Mouse (Mus musculus) neural tube, embryonic 15.5 days (tissue): ENCODE data around the gene Clip2. TPM values are rescaled to one million over a fixed set of nuclear protein-coding genes. Genes with fewer than 3 reads are reported as not detected.
A peak's percentile ranks its signal among the peaks of the same experiment; 100 is the strongest.

Experiments used
- ATAC-seq: fragments of 200-750 bp; cut with Nextera tagmentation; 2 replicates; pipeline ENCODE4 v1.8.0; 2017; ENCODE audit warnings: mild to moderate bottlenecking, moderate TSS enrichment, moderate library complexity; ENCODE audit not compliant: low FRiP score
- H3K27ac ChIP-seq: fragments of 300-500 bp; sonication (generic); replicated peaks from 2 replicates; pipeline ENCODE4 v1.5.1; 2015; ENCODE audit warnings: mild to moderate bottlenecking, inconsistent platforms
- H3K27me3 ChIP-seq: fragments of 300-500 bp; sonication (generic); replicated peaks from 2 replicates; pipeline ENCODE4 v1.6.1; 2015; ENCODE audit warnings: inconsistent platforms
- H3K36me3 ChIP-seq: fragments of 300-500 bp; sonication (generic); 2 replicates; pipeline ENCODE4 v1.6.1; 2015; ENCODE audit warnings: inconsistent platforms
- H3K4me1 ChIP-seq: fragments of 300-500 bp; sonication (generic); 2 replicates; pipeline ENCODE4 v1.6.1; 2015; ENCODE audit warnings: inconsistent platforms
- H3K4me2 ChIP-seq: fragments of 300-500 bp; sonication (generic); 2 replicates; pipeline ENCODE4 v1.6.1; 2015; ENCODE audit warnings: inconsistent platforms, mild to moderate bottlenecking, moderate library complexity
- H3K4me3 ChIP-seq: fragments of 300-500 bp; sonication (generic); replicated peaks from 2 replicates; pipeline ENCODE4 v1.5.1; 2015; ENCODE audit warnings: mild to moderate bottlenecking, inconsistent platforms
- H3K9ac ChIP-seq: fragments of 300-500 bp; sonication (generic); replicated peaks from 2 replicates; pipeline ENCODE4 v1.6.1; 2015; ENCODE audit warnings: mild to moderate bottlenecking, inconsistent platforms
- H3K9me3 ChIP-seq: fragments of 300-500 bp; sonication (generic); replicated peaks from 2 replicates; pipeline ENCODE4 v1.6.1; 2016; ENCODE audit warnings: inconsistent platforms
- WGBS: fragments of 180-500 bp; shearing (Covaris S2); methylation state at CpG from one replicate; pipeline ENCODE4 v1.1.7; 2015; ENCODE audit warnings: mixed read lengths; 5-methylcytosine and 5-hydroxymethylcytosine counted together
- polyA plus RNA-seq: library from polyadenylated mRNA; unstranded; fragments of >200 nt; fragmentation: Nextera tagmentation; extraction: Ambion mirVana; gene quantifications from 2 replicates; pipeline ENCODE4 v1.2.1, GENCODE M21; 2015

Gene Clip2
- polyA plus RNA-seq, 1 experiment from 2014 or later = 12.1 TPM

DNA sequence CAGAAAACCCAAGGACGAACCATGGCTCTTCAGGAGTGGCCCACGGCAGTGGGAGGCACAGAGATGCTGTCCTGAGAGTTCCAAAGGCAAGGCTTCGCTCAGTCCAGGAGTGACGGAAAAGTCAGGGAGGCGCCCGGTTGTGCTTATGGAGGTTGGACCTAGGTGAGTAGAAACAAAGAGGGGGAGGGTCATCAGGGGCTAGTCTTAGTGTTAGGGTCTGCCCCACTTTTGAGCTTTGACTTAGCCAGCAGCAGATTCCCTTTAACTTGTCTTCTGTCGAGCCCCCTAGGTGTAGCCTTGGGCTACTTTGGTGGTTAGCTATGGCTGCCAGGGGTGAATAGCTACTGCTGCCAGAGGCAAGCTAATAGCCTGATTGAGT is 7.8 kb upstream of the Clip2 start, which contains the start of gene Syna:
Gene Syna, minus strand, starts transcription at position 101 of the 379 bp plus-strand sequence.
- Histone ChIP-seq H3K4me3 (no peak within 1 kb of the TSS), H3K4me2 (no peak within 1 kb of the TSS), H3K4me1 (peaks cover 9% of the 10 kb centered on the region), H3K27ac (no peak within 1 kb of the TSS), H3K27me3 (no peaks in the 10 kb centered on the region), H3K36me3 (no peaks in the 10 kb centered on the region), H3K9me3 (no peaks in the 10 kb centered on the region), H3K9ac (no peak within 1 kb of the TSS)
- WGBS = 93% methylated on average over 7 of the region's 7 CpGs
- ATAC-seq = no peak

- H3K9ac ChIP-seq = no peak overlapping the region
- H3K4me3 ChIP-seq = peak overlapping the region; percentile 5; the same call in 1 of the 2 replicates
- no peaks in the 10 kb centered on the region for H3K9me3 ChIP-seq
- H3K4me1 ChIP-seq = peaks cover 30% of the 10 kb centered on the region
- peak overlapping the region; percentile 44 for H3K4me2 ChIP-seq
- no peak overlapping the region; the same call in 1 of the 2 replicates for H3K27ac ChIP-seq
- no peak for ATAC-seq
- WGBS = 13% methylated on average over 20 of the region's 20 CpGs
- no peaks in the 10 kb centered on the region for H3K36me3 ChIP-seq
- H3K27me3 ChIP-seq = no peaks in the 10 kb centered on the region
Measured at GRCm38 (mm10) chr5:134555463-134556164, 3.4 kb upstream of the Clip2 start.

DNA sequence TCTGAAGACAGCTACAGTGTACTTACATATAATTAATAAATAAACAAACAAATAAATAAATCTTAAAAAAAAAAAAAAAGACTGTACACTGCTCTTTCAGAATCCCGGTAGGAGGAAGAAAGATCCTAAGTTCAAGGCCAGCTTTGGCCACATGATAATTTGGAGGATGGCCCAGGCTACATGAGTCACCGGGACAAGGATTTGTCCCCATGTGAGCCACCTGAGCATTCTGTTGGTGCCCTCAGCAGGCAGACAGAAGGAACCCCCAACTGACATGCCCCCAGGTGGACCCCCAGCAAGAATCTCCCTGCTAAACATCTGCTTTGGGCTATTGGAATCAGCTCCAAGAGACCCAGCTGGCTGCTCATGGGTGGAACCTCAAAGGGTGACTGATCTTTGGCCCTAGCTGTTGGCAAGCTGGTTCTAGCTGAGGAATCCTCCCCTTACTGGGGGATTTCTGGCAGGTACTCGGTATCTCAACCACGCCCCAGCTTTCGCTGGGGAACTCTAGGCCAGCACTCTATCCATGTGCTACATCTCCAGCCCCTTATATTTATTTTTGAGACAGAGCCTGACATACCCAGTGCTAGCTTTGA is 1.8 kb upstream of the Clip2 start:
- peaks cover 46% of the 10 kb centered on the region for H3K4me1 ChIP-seq
- H3K9me3 ChIP-seq = no peaks in the 10 kb centered on the region
- 91% methylated on average over 5 of the region's 5 CpGs for WGBS
- H3K9ac ChIP-seq = no peak overlapping the region
- no peak overlapping the region for H3K4me3 ChIP-seq
- no peaks in the 10 kb centered on the region for H3K27me3 ChIP-seq
- no peak overlapping the region for H3K27ac ChIP-seq
- H3K36me3 ChIP-seq = no peaks in the 10 kb centered on the region
- no peak overlapping the region for H3K4me2 ChIP-seq
- no peak for ATAC-seq

GRCm38 (mm10) chr5:134551233-134552109 is 763 bp downstream of the Clip2 start:
- Histone ChIP-seq H3K9ac (peak overlapping the region; percentile 93), H3K27me3 (no peaks in the 10 kb centered on the region), H3K4me3 (peak overlapping the region; percentile 84), H3K36me3 (no peaks in the 10 kb centered on the region), H3K4me1 (peaks cover 69% of the 10 kb centered on the region), H3K9me3 (no peaks in the 10 kb centered on the region), H3K27ac (peak overlapping the region; percentile 98), H3K4me2 (peak overlapping the region; percentile 89)
- ATAC-seq = peak; percentile 66
- WGBS = under 1% methylated on average over 52 of the region's 52 CpGs

- Histone ChIP-seq H3K4me2 (peak overlapping the region; percentile 89), H3K9ac (peak overlapping the region; percentile 93), H3K27me3 (no peaks in the 10 kb centered on the region), H3K9me3 (no peaks in the 10 kb centered on the region), H3K27ac (peak overlapping the region; percentile 98), H3K4me1 (peaks cover 74% of the 10 kb centered on the region), H3K36me3 (no peaks in the 10 kb centered on the region), H3K4me3 (peak overlapping the region; percentile 84)
- no peak; the same call in 1 of the 2 replicates for ATAC-seq
- WGBS = 5% methylated on average over 6 of the region's 6 CpGs
Measured at GRCm38 (mm10) chr5:134550836-134551232, 1.4 kb downstream of the Clip2 start.

GRCm38 (mm10) chr5:134549640-134550168 is 2.5 kb downstream of the Clip2 start:
- peaks cover 70% of the 10 kb centered on the region for H3K4me1 ChIP-seq
- WGBS = 92% methylated on average over 3 of the region's 3 CpGs
- peak overlapping the region; percentile 84 for H3K4me3 ChIP-seq

DNA sequence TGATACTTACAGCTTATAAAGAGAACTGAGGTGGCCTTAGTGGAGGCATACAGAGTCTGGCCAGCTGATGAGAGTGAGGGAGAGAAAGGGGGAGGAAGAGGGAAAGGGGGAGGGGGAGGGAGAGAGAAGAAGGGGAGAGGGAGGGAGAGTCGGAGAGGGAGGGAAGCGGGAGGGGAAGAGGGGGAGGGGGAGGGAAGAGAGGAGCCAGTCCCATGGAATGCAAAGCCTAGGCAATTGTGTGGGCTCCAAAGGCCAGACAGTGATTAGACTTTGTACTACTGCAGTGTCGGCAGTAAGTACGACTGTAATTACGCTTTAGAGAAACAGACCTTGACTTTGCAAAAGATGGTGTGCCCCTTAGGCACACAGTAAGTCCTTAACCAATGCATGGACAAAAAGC is 3.9 kb downstream of the Clip2 start:
- Histone ChIP-seq H3K9ac (peak overlapping the region; percentile 11; the same call in 1 of the 2 replicates), H3K4me1 (peaks cover 73% of the 10 kb centered on the region), H3K9me3 (no peaks in the 10 kb centered on the region), H3K4me3 (peak overlapping the region; percentile 2; the same call in 1 of the 2 replicates), H3K27me3 (no peaks in the 10 kb centered on the region), H3K4me2 (peak overlapping the region; percentile 28; the same call in 1 of the 2 replicates), H3K27ac (no peak overlapping the region; the same call in 1 of the 2 replicates), H3K36me3 (0 out of 2 replicates have a peak, but pooled peaks cover 4% of the 10 kb centered on the region)
- WGBS = 36% methylated on average over 5 of the region's 5 CpGs
- ATAC-seq = no peak

More at GRCm38 (mm10) chr5:134549640-134550168, 2.5 kb downstream of the Clip2 start:
- H3K4me2 ChIP-seq = peak overlapping the region; percentile 89
- no peak for ATAC-seq
- H3K9me3 ChIP-seq = no peaks in the 10 kb centered on the region
- H3K27ac ChIP-seq = no peak overlapping the region
- H3K27me3 ChIP-seq = no peaks in the 10 kb centered on the region
- H3K9ac ChIP-seq = peak overlapping the region; percentile 17; the same call in 1 of the 2 replicates
- no peaks in the 10 kb centered on the region for H3K36me3 ChIP-seq

GRCm38 (mm10) chr5:134546790-134547189 is 5.4 kb downstream of the Clip2 start:
- Histone ChIP-seq H3K27ac (0 out of 2 replicates have a peak overlapping the region, but pooled peaks have one; percentile 18), H3K9me3 (no peaks in the 10 kb centered on the region), H3K36me3 (0 out of 2 replicates have a peak, but pooled peaks cover 4% of the 10 kb centered on the region), H3K27me3 (no peaks in the 10 kb centered on the region), H3K4me1 (peaks cover 76% of the 10 kb centered on the region), H3K9ac (peak overlapping the region; percentile 20; the same call in 1 of the 2 replicates), H3K4me3 (no peak overlapping the region), H3K4me2 (peak overlapping the region; percentile 11; the same call in 1 of the 2 replicates)
- 81% methylated on average over 7 of the region's 7 CpGs for WGBS
- no peak for ATAC-seq

- Histone ChIP-seq H3K4me2 (no peak overlapping the region), H3K27ac (no peak overlapping the region), H3K9me3 (no peaks in the 10 kb centered on the region), H3K27me3 (no peaks in the 10 kb centered on the region), H3K36me3 (0 out of 2 replicates have a peak, but pooled peaks cover 4% of the 10 kb centered on the region), H3K4me1 (peaks cover 81% of the 10 kb centered on the region), H3K9ac (no peak overlapping the region), H3K4me3 (no peak overlapping the region)
- no peak for ATAC-seq
- WGBS = 55% methylated on average over 3 of the region's 3 CpGs
Measured at GRCm38 (mm10) chr5:134545242-134545629, 7.0 kb downstream of the Clip2 start.

- Histone ChIP-seq H3K9ac (no peak overlapping the region), H3K4me1 (peaks cover 81% of the 10 kb centered on the region), H3K9me3 (no peaks in the 10 kb centered on the region), H3K27ac (peak overlapping the region; percentile 41; the same call in 1 of the 2 replicates), H3K36me3 (0 out of 2 replicates have a peak, but pooled peaks cover 4% of the 10 kb centered on the region), H3K27me3 (no peaks in the 10 kb centered on the region), H3K4me2 (no peak overlapping the region), H3K4me3 (no peak overlapping the region)
- 62% methylated on average over 19 of the region's 19 CpGs for whole genome bisulfite sequencing
- ATAC-seq = no peak
Measured at GRCm38 (mm10) chr5:134544516-134545241, 7.6 kb downstream of the Clip2 start.
